Mouse (Mus musculus) intestine, embryonic 14.5 days (tissue): ENCODE measurements around the gene Tex264. TPM values are rescaled to one million over a fixed set of nuclear protein-coding genes. Genes with fewer than 3 reads are reported as not detected.
"Not testable (repeated sequence)": the region's sequence is repeated elsewhere in the genome, so short reads cannot be mapped to it uniquely, and the experiment has no call there.

ENCODE experiments used
- ATAC-seq: fragments of 200-750 bp; cut with Nextera tagmentation; replicated peaks from 2 replicates; pipeline ENCODE4 v1.8.0; 2017; ENCODE audit warnings: low read depth, moderate number of reproducible peaks, moderate TSS enrichment, moderate library complexity; ENCODE audit not compliant: low FRiP score, low TSS enrichment
- DNase-seq: peaks from one replicate; pipeline ENCODE4 v3.0.0-alpha.2; 2018; ENCODE audit warnings: low spot score
- H3K27ac ChIP-seq: fragments of 300-500 bp; sonication (generic); 2 replicates; pipeline ENCODE4 v1.5.1; 2014; ENCODE audit warnings: low read depth, mild to moderate bottlenecking, control low read depth
- H3K27me3 ChIP-seq: fragments of 300-500 bp; sonication (generic); replicated peaks from 2 replicates; pipeline ENCODE4 v1.6.1; 2014; ENCODE audit warnings: low read length, control low read depth; ENCODE audit not compliant: control insufficient read depth, insufficient read depth
- H3K36me3 ChIP-seq: fragments of 300-500 bp; sonication (generic); 2 replicates; pipeline ENCODE4 v1.6.1; 2014; ENCODE audit warnings: low read length, control low read depth; ENCODE audit not compliant: control insufficient read depth, insufficient read depth
- H3K4me1 ChIP-seq: fragments of 300-500 bp; sonication (generic); replicated peaks from 2 replicates; pipeline ENCODE4 v1.6.1; 2014; ENCODE audit warnings: low read length, control low read depth, mixed read lengths; ENCODE audit not compliant: control insufficient read depth, insufficient read depth
- H3K4me2 ChIP-seq: fragments of 300-500 bp; sonication (generic); 2 replicates; pipeline ENCODE4 v1.6.1; 2014; ENCODE audit warnings: low read length
- H3K4me3 ChIP-seq: fragments of 300-500 bp; sonication (generic); 2 replicates; pipeline ENCODE4 v1.5.1; 2014; ENCODE audit warnings: low read depth, low read length, control low read depth, mixed read lengths
- H3K9ac ChIP-seq: fragments of 300-500 bp; sonication (generic); 2 replicates; pipeline ENCODE4 v1.6.1; 2014; ENCODE audit warnings: mild to moderate bottlenecking, low read length
- H3K9me3 ChIP-seq: fragments of 300-500 bp; sonication (generic); 2 replicates; pipeline ENCODE4 v1.6.1; 2016; ENCODE audit warnings: low read length, control low read depth; ENCODE audit not compliant: control insufficient read depth
- WGBS: fragments of 180-500 bp; shearing (Covaris S2); extraction: QIAGEN DNeasy Blood & Tissue Kit; methylation state at CpG from one replicate; pipeline ENCODE4 v1.1.7; 2014; 5-methylcytosine and 5-hydroxymethylcytosine counted together
- polyA plus RNA-seq: library from polyadenylated mRNA; unstranded; fragments of >200 nt; fragmentation: Nextera tagmentation; extraction: Ambion mirVana; gene quantifications from 2 replicates; pipeline ENCODE4 v1.2.1, GENCODE M21; 2014

Gene Tex264
- polyA plus RNA-seq, 1 experiment from 2014 or later, result 47.8 TPM

DNA sequence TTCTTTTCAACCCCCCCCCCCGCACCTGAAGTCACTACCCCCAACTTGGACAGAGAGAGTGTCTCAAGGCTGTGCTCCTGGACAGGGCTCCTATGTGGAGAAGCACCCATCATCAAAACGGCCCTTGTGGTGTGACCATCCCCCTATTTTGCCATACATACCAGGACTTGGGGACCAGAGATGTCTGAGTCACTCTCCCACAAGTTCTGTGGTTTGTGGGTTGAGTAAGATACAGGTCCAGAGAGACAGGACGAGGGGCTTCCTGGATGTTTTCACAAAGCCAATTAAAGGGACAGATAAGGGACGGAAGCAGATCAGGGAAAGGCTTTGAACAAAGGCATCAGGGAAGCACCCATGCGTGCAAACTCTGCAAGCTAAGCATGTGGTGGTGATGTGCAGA lies 44.4 kb downstream of the Tex264 start:
- Histone ChIP-seq H3K9me3 (no peaks in the 10 kb centered on the region), H3K4me2 (no peak overlapping the region), H3K27ac (no peak overlapping the region), H3K9ac (no peak overlapping the region), H3K36me3 (no peaks in the 10 kb centered on the region), H3K4me1 (no peaks in the 10 kb centered on the region), H3K27me3 (no peaks in the 10 kb centered on the region), H3K4me3 (no peak overlapping the region)
- whole genome bisulfite sequencing, result 55% methylated on average over 5 of the region's 5 CpGs
- ATAC-seq, result no peak
- no peak for DNase-seq

DNA sequence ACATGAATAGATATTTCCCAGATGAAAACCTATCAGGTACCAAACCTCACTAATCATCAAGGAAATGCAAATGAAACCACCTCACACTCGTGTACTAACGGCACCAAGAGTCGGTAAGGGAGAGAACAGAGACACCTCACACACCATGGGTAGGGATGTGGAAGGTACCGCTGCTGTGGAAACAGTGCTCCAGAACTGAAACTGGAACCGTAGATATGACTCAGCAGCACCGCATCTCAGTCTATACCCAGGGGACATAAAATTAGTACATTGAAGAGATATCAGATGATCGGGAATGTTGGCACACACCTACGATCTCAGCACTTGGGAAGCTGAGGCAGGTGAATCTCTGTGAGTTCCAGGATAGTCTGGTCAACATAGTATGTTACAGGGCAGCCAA lies 47.6 kb downstream of the Tex264 start:
- Histone ChIP-seq H3K4me2 (no peak overlapping the region), H3K9me3 (no peaks in the 10 kb centered on the region), H3K4me1 (no peaks in the 10 kb centered on the region), H3K36me3 (no peaks in the 10 kb centered on the region), H3K4me3 (no peak overlapping the region), H3K9ac (no peak overlapping the region), H3K27ac (no peak overlapping the region), H3K27me3 (no peaks in the 10 kb centered on the region)
- 93% methylated on average over 8 of the region's 8 CpGs for whole genome bisulfite sequencing
- DNase-seq, result no peak
- ATAC-seq, result no peak

DNA sequence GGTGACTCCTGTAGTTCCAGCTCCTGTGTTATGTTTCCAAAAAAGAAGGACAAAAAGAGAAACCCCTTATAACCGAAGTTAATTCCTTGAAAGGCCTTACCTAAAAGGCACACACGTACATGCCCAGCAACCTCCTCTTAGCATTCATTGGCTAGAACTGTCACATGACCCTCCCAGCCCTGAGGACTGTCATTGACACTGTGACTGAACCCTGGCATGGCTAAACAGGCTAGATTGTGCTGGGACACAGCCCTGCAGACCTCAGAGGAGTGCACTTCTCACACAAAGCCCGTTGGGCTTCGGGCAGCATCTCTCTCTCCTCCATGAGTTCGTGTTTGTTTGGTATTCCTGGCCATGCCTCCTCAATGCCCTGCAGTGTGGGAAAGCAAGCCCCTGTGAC lies 53.5 kb downstream of the Tex264 start:
- ATAC-seq (no peak), DNase-seq (no peak)
- Histone ChIP-seq H3K27me3 (no peaks in the 10 kb centered on the region), H3K9ac (no peak overlapping the region), H3K4me2 (no peak overlapping the region), H3K9me3 (no peaks in the 10 kb centered on the region), H3K36me3 (no peaks in the 10 kb centered on the region), H3K4me3 (no peak overlapping the region), H3K4me1 (no peaks in the 10 kb centered on the region), H3K27ac (no peak overlapping the region)
- 65% methylated on average over 5 of the region's 5 CpGs for WGBS

DNA sequence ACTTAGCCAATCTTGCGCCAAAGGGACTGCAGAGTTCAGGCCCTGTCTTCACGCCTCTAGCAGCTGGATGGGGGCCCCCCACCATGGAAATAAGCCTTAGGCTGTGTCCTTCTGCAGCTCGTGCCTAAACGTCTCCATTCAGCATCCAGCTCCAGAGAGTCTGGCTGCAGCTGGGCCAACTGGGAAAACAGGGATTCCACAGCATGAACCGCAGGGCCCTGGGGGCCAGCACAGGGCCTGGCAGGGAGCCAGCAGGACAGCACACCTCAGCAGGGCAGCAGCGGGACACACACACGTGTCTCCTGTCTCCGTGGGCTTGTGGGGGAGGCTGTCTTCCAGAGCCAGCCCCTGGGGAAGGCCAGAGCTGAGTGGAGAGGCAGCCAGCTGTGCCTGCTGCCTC lies 57.9 kb downstream of the Tex264 start:
- H3K27me3 ChIP-seq, H3K9me3 ChIP-seq, H3K27ac ChIP-seq, H3K36me3 ChIP-seq, H3K4me3 ChIP-seq, H3K4me1 ChIP-seq, H3K9ac ChIP-seq, ATAC-seq, DNase-seq, H3K4me2 ChIP-seq: not testable (repeated sequence)
- 21% methylated on average over 8 of the region's 8 CpGs for WGBS

DNA sequence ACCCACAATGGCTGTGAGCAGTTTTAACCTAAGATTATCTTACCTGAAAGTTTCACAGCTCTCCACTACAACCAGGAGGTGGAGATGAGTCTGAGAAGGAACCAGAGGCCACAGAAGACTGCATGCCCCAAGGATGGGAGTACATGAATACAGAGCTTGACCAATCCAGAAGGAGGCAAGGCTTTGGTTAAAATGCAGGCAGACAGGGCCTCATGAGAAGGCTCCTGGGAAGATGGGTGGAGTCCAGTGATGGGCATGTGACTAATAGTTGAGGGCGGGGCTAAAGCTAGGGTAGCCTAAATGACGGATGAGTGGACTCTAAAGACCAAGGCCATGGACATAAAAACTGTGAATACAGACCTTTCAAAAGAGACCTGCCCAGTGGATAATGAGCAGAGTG lies 59.4 kb downstream of the Tex264 start, which contains the start of gene Iqcf6:
Iqcf6 (plus strand) TSS at position 301 of the 400 bp plus-strand sequence.
- Histone ChIP-seq H3K27ac (no peak within 1 kb of the TSS), H3K36me3 (no peaks in the 10 kb centered on the region), H3K9me3 (no peaks in the 10 kb centered on the region), H3K9ac (no peak within 1 kb of the TSS), H3K4me2 (no peak within 1 kb of the TSS), H3K4me1 (no peaks in the 10 kb centered on the region), H3K4me3 (no peak within 1 kb of the TSS), H3K27me3 (no peaks in the 10 kb centered on the region)
- ATAC-seq (no peak), DNase-seq (no peak)
- WGBS, result 76% methylated on average over 2 of the region's 2 CpGs

DNA sequence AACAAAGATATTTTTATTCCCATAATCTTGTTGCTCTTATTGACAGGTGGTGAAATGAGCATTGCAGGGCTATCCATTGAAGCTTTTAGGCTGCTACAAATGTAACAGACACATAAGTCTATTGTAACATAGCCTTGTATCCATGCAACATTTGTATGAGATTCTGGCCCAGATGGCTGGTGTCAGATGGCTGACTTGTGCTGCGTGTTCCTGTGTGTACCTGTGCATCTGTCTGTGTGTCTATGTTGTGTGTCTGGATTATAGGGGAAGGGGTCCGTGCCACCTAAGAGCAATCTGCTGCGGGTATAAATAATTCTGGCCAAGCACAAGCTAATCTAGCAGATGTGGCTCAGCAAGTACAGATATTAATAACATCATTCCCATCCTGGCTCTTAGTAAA lies 68.2 kb downstream of the Tex264 start:
- Histone ChIP-seq H3K4me2 (no peak overlapping the region), H3K9me3 (peaks cover 5% of the 10 kb centered on the region; the same call in 1 of the 2 replicates), H3K4me1 (no peaks in the 10 kb centered on the region), H3K4me3 (no peak overlapping the region), H3K9ac (no peak overlapping the region), H3K27me3 (no peaks in the 10 kb centered on the region), H3K27ac (no peak overlapping the region), H3K36me3 (no peaks in the 10 kb centered on the region)
- DNase-seq (no peak), ATAC-seq (no peak)
- WGBS, result 81% methylated on average over 3 of the region's 3 CpGs

DNA sequence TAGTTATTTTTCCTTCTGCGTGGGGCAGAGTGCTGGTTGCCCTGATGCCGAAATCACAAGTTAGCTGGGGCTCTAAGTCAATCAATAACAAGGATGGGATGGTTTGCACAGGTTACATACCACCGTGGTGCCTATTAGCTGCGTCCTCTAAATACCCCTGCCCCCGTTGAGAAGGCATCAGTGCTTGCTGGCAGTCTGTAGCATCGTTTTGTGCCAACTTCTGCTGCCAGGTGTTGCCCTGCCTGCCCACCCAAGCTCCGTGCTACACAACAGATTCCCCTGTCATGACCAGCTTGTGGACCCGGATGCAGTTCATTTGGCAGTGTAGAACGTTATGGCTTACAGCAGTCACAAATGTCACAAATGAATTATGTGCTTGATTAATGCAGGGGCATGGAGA lies 69.4 kb downstream of the Tex264 start:
- peaks cover 5% of the 10 kb centered on the region; the same call in 1 of the 2 replicates for H3K9me3 ChIP-seq
- 81% methylated on average over 9 of the region's 9 CpGs for WGBS

DNA sequence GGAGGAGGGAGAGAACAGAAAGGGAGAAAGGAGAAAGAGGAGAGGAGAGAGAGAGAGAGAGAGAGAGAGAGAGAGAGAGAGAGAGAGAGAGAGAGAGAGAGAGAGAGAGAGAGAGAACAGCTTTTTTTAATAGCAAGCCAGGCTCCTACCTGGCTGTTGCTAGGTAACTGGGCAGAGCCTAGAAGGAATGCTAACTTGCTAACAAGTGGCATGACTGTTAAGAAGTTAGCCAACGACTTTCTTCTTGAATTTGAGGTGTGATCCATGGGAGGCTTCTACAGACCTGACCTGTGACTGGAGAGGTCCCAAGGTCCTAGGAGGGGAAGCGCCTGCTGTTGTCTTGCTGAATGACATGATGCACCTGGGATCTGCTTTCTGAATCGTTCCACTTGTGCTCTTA lies 71.1 kb downstream of the Tex264 start:
- H3K27ac ChIP-seq, result no peak overlapping the region
- H3K4me1 ChIP-seq, result no peaks in the 10 kb centered on the region
- peaks cover 5% of the 10 kb centered on the region; the same call in 1 of the 2 replicates for H3K9me3 ChIP-seq
- ATAC-seq (no peak), DNase-seq (no peak)
- H3K9ac ChIP-seq, result no peak overlapping the region
- no peak overlapping the region for H3K4me3 ChIP-seq
- H3K4me2 ChIP-seq, result no peak overlapping the region
- no peaks in the 10 kb centered on the region for H3K27me3 ChIP-seq
- no peaks in the 10 kb centered on the region for H3K36me3 ChIP-seq
- WGBS, result 41% methylated on average over 3 of the region's 3 CpGs

More for the DNA sequence above, 69.4 kb downstream of the Tex264 start:
- H3K4me3 ChIP-seq, result no peak overlapping the region
- H3K36me3 ChIP-seq, result no peaks in the 10 kb centered on the region
- no peak overlapping the region for H3K9ac ChIP-seq
- H3K4me1 ChIP-seq, result no peaks in the 10 kb centered on the region
- H3K27me3 ChIP-seq, result no peaks in the 10 kb centered on the region
- ATAC-seq (no peak), DNase-seq (no peak)
- H3K27ac ChIP-seq, result no peak overlapping the region
- no peak overlapping the region for H3K4me2 ChIP-seq

DNA sequence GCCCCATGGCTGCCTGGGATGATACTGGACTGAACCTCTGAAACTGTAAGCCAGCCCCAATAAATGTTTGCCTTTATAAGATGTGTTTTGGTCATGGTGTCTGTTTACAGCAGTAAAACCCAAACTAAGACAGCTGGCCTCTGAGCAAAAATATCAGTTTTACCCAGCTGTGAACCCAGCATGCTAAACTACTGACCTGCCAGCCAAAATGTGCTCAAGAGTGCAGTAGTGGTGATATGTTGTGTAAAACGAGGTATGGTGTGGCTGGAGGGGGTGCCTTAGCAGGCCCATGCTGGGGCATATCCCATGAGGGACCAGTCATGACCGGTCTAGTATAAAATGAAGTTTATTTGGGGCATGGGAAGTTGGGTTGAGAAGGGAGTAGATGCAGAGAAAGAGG lies 71.8 kb downstream of the Tex264 start:
- 69% methylated on average over 2 of the region's 2 CpGs for WGBS

More for the DNA sequence above, 71.8 kb downstream of the Tex264 start:
- no peaks in the 10 kb centered on the region for H3K9me3 ChIP-seq
- H3K36me3 ChIP-seq, result no peaks in the 10 kb centered on the region
- no peak overlapping the region for H3K4me3 ChIP-seq
- no peak for ATAC-seq
- H3K27ac ChIP-seq, result no peak overlapping the region
- H3K27me3 ChIP-seq, result no peaks in the 10 kb centered on the region
- H3K4me1 ChIP-seq, result no peaks in the 10 kb centered on the region
- H3K9ac ChIP-seq, result no peak overlapping the region
- no peak for DNase-seq
- H3K4me2 ChIP-seq, result no peak overlapping the region
